Mouse (Mus musculus) macrophage (primary cell): Measurements from ENCODE around the gene Marveld1. TPM values are rescaled to one million over a fixed set of nuclear protein-coding genes. Genes with fewer than 3 reads are reported as not detected.
A peak's percentile ranks its signal among the peaks of the same experiment; 100 is the strongest.

Source experiments
- H3K27ac ChIP-seq: fragments of 350-480 bp; formaldehyde crosslinking; 2 replicates; pipeline ENCODE4 v1.9.0; 2021
- H3K36me3 ChIP-seq: fragments of 350-480 bp; formaldehyde crosslinking; 2 replicates; pipeline ENCODE4 v1.9.0; 2021; ENCODE audit errors: inconsistent target
- H3K4me3 ChIP-seq: fragments of 350-480 bp; formaldehyde crosslinking; 2 replicates; pipeline ENCODE4 v1.9.0; 2021; ENCODE audit errors: inconsistent target
- H3K79me2 ChIP-seq: fragments of 350-480 bp; formaldehyde crosslinking; 2 replicates; pipeline ENCODE4 v1.9.0; 2021; ENCODE audit errors: inconsistent target
- WGBS: methylation state at CpG from one replicate; pipeline ENCODE4 v1.1.7; 2026; ENCODE audit warnings: inconsistent platforms; ENCODE audit not compliant: missing documents; 5-methylcytosine and 5-hydroxymethylcytosine counted together
- polyA plus RNA-seq: library from polyadenylated mRNA; stranded (reverse); fragments of 250-400 nt; gene quantifications from 3 replicates; pipeline ENCODE4 v1.2.4, GENCODE M21; 2018; ENCODE audit warnings: inconsistent platforms
- total RNA-seq, 78 experiments: library from RNA; depleted of rRNA; stranded (reverse); fragments of 250-400 nt; gene quantifications; 1 replicate in 9 of 78; 2 replicates in 24 of 78; 3 replicates in 43 of 78; 4 replicates in 2 of 78; pipeline ENCODE4 v1.2.4; 2018; ENCODE audit warnings: inconsistent platforms in 56 of 78

Gene Marveld1
- 1 to 10 TPM in 21 of 26 experiments, under 1 TPM in 5; 0.34 to 8.7 (median 1.7) TPM for total RNA-seq (2018; cell fraction: chromatin; rRNA removed)
- 1 to 10 TPM; 1.9 to 9.0 (median 3.2) TPM for total RNA-seq (2018; cell fraction: cytosol; rRNA removed)
- total RNA-seq (2018; cell fraction: nucleus; rRNA removed) = 10 to 100 TPM in 3 of 26 experiments, 1 to 10 TPM in 23; 1.9 to 15.2 (median 3.9) TPM
- polyA plus RNA-seq = 2.9 to 12.9 TPM (median 8.4 TPM) in 3 replicates

GRCm38 (mm10) chr19:42147170-42147768, at the start of gene Marveld1:
Marveld1 (plus strand) TSS chr19:42147400.
- peaks cover 6% of the 10 kb centered on the region; the same call in 1 of the 2 replicates for H3K79me2 ChIP-seq
- peak within 1 kb of the TSS; percentile 27 for H3K27ac ChIP-seq
- 3% methylated on average over 57 of the region's 57 CpGs for WGBS
- peak within 1 kb of the TSS; percentile 38 for H3K4me3 ChIP-seq
- no peaks in the 10 kb centered on the region for H3K36me3 ChIP-seq

- peaks cover 100% of the 10 kb centered on the region for H3K79me2 ChIP-seq
- WGBS = 58% methylated on average over 3 of the region's 3 CpGs
- peak overlapping the region; percentile 47 for H3K27ac ChIP-seq
- peaks cover 51% of the 10 kb centered on the region; the same call in 1 of the 2 replicates for H3K36me3 ChIP-seq
- H3K4me3 ChIP-seq = no peak overlapping the region
Measured at GRCm38 (mm10) chr19:42099406-42099805, 47.8 kb upstream of the Marveld1 start.

GRCm38 (mm10) chr19:42104681-42105080, 42.5 kb upstream of the Marveld1 start:
- Histone ChIP-seq H3K79me2 (peaks cover 71% of the 10 kb centered on the region), H3K27ac (no peak overlapping the region), H3K4me3 (no peak overlapping the region), H3K36me3 (peaks cover 71% of the 10 kb centered on the region)
- 92% methylated on average over 9 of the region's 9 CpGs for WGBS

GRCm38 (mm10) chr19:42115783-42116335, 31.3 kb upstream of the Marveld1 start:
- H3K36me3 ChIP-seq = peaks cover 83% of the 10 kb centered on the region
- WGBS = 96% methylated on average over 4 of the region's 4 CpGs
- no peak overlapping the region for H3K27ac ChIP-seq
- H3K4me3 ChIP-seq = no peak overlapping the region
- peaks cover 8% of the 10 kb centered on the region; the same call in 1 of the 2 replicates for H3K79me2 ChIP-seq

GRCm38 (mm10) chr19:42118142-42118541, 29.1 kb upstream of the Marveld1 start:
- H3K4me3 ChIP-seq = no peak overlapping the region
- H3K27ac ChIP-seq = no peak overlapping the region
- H3K79me2 ChIP-seq = no peaks in the 10 kb centered on the region
- H3K36me3 ChIP-seq = peaks cover 98% of the 10 kb centered on the region
- 90% methylated on average over 8 of the region's 9 CpGs for WGBS

GRCm38 (mm10) chr19:42118596-42118995, 28.6 kb upstream of the Marveld1 start:
- 91% methylated on average over 5 of the region's 5 CpGs for WGBS
- Histone ChIP-seq H3K27ac (no peak overlapping the region), H3K79me2 (no peaks in the 10 kb centered on the region), H3K36me3 (peaks cover 98% of the 10 kb centered on the region), H3K4me3 (no peak overlapping the region)

- 93% methylated on average over 8 of the region's 8 CpGs for WGBS
- Histone ChIP-seq H3K27ac (no peak overlapping the region), H3K4me3 (no peak overlapping the region), H3K79me2 (no peaks in the 10 kb centered on the region), H3K36me3 (peaks cover 89% of the 10 kb centered on the region)
Measured at GRCm38 (mm10) chr19:42120451-42120850, 26.7 kb upstream of the Marveld1 start.

GRCm38 (mm10) chr19:42124684-42125083, 22.5 kb upstream of the Marveld1 start:
- Histone ChIP-seq H3K4me3 (no peak overlapping the region), H3K79me2 (no peaks in the 10 kb centered on the region), H3K36me3 (peaks cover 47% of the 10 kb centered on the region), H3K27ac (no peak overlapping the region)
- 94% methylated on average over 13 of the region's 13 CpGs for WGBS

GRCm38 (mm10) chr19:42125501-42126218, 21.5 kb upstream of the Marveld1 start:
- Histone ChIP-seq H3K36me3 (peaks cover 37% of the 10 kb centered on the region), H3K79me2 (no peaks in the 10 kb centered on the region), H3K4me3 (no peak overlapping the region), H3K27ac (no peak overlapping the region)
- 94% methylated on average over 11 of the region's 11 CpGs for WGBS

- H3K36me3 ChIP-seq = peaks cover 32% of the 10 kb centered on the region
- WGBS = 91% methylated on average over 6 of the region's 6 CpGs
- no peak overlapping the region for H3K4me3 ChIP-seq
- no peaks in the 10 kb centered on the region for H3K79me2 ChIP-seq
- H3K27ac ChIP-seq = no peak overlapping the region
Measured at GRCm38 (mm10) chr19:42126219-42126605, 21.0 kb upstream of the Marveld1 start.

GRCm38 (mm10) chr19:42127024-42127423, 20.2 kb upstream of the Marveld1 start:
- no peaks in the 10 kb centered on the region for H3K79me2 ChIP-seq
- H3K4me3 ChIP-seq = no peak overlapping the region
- peaks cover 24% of the 10 kb centered on the region for H3K36me3 ChIP-seq
- WGBS = 96% methylated on average over 5 of the region's 5 CpGs
- H3K27ac ChIP-seq = no peak overlapping the region

GRCm38 (mm10) chr19:42128052-42128740, 19.0 kb upstream of the Marveld1 start:
- peak overlapping the region; percentile 57 for H3K4me3 ChIP-seq
- WGBS = 15% methylated on average over 23 of the region's 23 CpGs
- no peaks in the 10 kb centered on the region for H3K79me2 ChIP-seq
- peaks cover 13% of the 10 kb centered on the region for H3K36me3 ChIP-seq
- H3K27ac ChIP-seq = peak overlapping the region; percentile 31

- H3K36me3 ChIP-seq = peaks cover 6% of the 10 kb centered on the region; the same call in 1 of the 2 replicates
Measured at GRCm38 (mm10) chr19:42128787-42129508, 18.3 kb upstream of the Marveld1 start, which contains the start of gene Avpi1. Avpi1 (minus strand) TSS chr19:42129059.

More at GRCm38 (mm10) chr19:42128787-42129508, 18.3 kb upstream of the Marveld1 start, which contains the start of gene Avpi1:
- Histone ChIP-seq H3K4me3 (peak within 1 kb of the TSS; percentile 57), H3K79me2 (no peaks in the 10 kb centered on the region), H3K27ac (peak within 1 kb of the TSS; percentile 87)
- WGBS = under 1% methylated on average over 54 of the region's 54 CpGs
